Mouse (Mus musculus) intestine, postnatal 0 days (tissue): ENCODE results near the gene Nfx1. TPM values are rescaled to one million over a fixed set of nuclear protein-coding genes. Genes with fewer than 3 reads are reported as not detected.

Experiments
- ATAC-seq: fragments of 200-750 bp; cut with Nextera tagmentation; 2 replicates; pipeline ENCODE4 v1.8.0; 2017; ENCODE audit warnings: mild to moderate bottlenecking, moderate TSS enrichment, moderate library complexity
- H3K27ac ChIP-seq: fragments of 300-500 bp; sonication (generic); 2 replicates; pipeline ENCODE4 v1.5.1; 2014; ENCODE audit warnings: mild to moderate bottlenecking, low read depth, low read length, moderate library complexity
- H3K27me3 ChIP-seq: fragments of 300-500 bp; sonication (generic); replicated peaks from 2 replicates; pipeline ENCODE4 v1.6.1; 2014; ENCODE audit warnings: low read length, mixed read lengths; ENCODE audit not compliant: control insufficient read depth, insufficient read depth
- H3K36me3 ChIP-seq: fragments of 300-500 bp; sonication (generic); 2 replicates; pipeline ENCODE4 v1.6.1; 2014; ENCODE audit warnings: mild to moderate bottlenecking, moderate library complexity; ENCODE audit not compliant: control insufficient read depth, insufficient read depth
- H3K4me1 ChIP-seq: fragments of 300-500 bp; sonication (generic); replicated peaks from 2 replicates; pipeline ENCODE4 v1.6.1; 2014; ENCODE audit warnings: antibody characterized with exemption, low read length, mixed read lengths; ENCODE audit not compliant: control insufficient read depth, insufficient read depth
- H3K4me2 ChIP-seq: fragments of 300-500 bp; sonication (generic); replicated peaks from 2 replicates; pipeline ENCODE4 v1.6.1; 2014; ENCODE audit warnings: low read depth, mild to moderate bottlenecking, moderate library complexity
- H3K4me3 ChIP-seq: fragments of 300-500 bp; sonication (generic); 2 replicates; pipeline ENCODE4 v1.5.1; 2014; ENCODE audit warnings: low read depth, low read length
- H3K9ac ChIP-seq: fragments of 300-500 bp; sonication (generic); 2 replicates; pipeline ENCODE4 v1.6.1; 2014; ENCODE audit warnings: mild to moderate bottlenecking, low read depth, low read length
- H3K9me3 ChIP-seq: fragments of 300-500 bp; sonication (generic); 2 replicates; pipeline ENCODE4 v1.6.1; 2016; ENCODE audit warnings: mixed run types; ENCODE audit not compliant: control insufficient read depth
- CTCF ChIP-seq: sonication (generic); IDR thresholded peaks from 2 replicates; pipeline ENCODE4 v1.5.1; 2016; ENCODE audit warnings: low read depth, mild to moderate bottlenecking, control low read depth, antibody characterized with exemption, moderate library complexity
- WGBS: fragments of 180-500 bp; shearing (Covaris S2); extraction: QIAGEN DNeasy Blood & Tissue Kit; methylation state at CpG from one replicate; pipeline ENCODE4 v1.1.7; 2014; 5-methylcytosine and 5-hydroxymethylcytosine counted together
- microRNA-seq: library from miRNA; unstranded; fragments of <30 nt; microRNA quantifications from one replicate; pipeline ENCODE4, GENCODE M21; 2016
- polyA plus RNA-seq: library from polyadenylated mRNA; unstranded; fragments of >200 nt; fragmentation: Nextera tagmentation; extraction: Ambion mirVana; gene quantifications from 2 replicates; pipeline ENCODE4 v1.2.1, GENCODE M21; 2015

Gene Nfx1
- polyA plus RNA-seq, 1 experiment from 2014 or later = 25.9 TPM

DNA sequence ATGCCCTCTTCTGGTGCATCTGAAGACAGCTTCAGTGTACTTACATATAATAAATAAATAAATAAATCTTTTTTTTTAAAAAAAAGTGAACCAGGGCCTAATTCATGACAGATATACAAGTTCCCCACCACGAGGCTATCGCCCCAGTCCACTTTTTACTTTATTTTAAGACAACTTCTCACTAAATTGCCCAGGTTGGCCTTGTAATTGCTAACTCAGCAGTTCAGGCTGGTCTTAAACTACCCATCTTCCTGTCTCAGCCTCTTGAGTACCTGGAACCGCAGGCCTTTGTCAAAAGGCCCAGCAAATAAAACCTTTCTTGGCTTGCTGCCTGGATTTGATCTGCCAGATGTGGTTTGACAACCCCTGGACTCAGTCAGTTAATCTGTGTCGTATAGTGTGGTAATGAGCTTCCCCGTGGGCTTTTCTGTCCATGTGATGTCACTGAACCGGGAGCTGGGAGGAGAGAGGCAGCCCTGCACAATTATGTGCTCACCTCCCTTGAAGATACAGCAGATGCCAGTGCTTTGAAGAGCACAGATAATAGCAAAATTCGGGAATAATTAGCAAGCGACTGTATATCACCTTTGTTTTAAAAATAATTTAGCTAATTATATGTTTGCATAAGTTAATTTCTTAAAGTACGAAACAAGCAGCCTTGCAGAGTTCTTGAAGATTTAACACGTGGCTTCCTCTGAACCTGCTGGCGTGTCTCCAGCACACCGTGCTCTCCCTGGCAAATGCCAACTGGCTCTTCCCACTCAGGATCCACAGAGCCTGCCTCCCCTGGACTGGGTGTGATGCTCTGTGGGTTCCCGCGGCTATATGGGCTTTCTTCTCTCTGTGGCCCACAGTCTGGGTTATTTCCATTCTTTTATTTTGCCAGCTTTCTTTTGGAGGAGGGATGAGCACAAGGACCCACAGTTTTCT lies 101.1 kb downstream of the Nfx1 start:
- H3K9ac ChIP-seq = no peak overlapping the region
- no peak for ATAC-seq
- WGBS = 71% methylated on average over 14 of the region's 14 CpGs
- no peaks in the 10 kb centered on the region for H3K27me3 ChIP-seq
- TF ChIP-seq CTCF = no peak
- H3K36me3 ChIP-seq = no peaks in the 10 kb centered on the region
- H3K4me2 ChIP-seq = no peak overlapping the region
- H3K27ac ChIP-seq = no peak overlapping the region
- H3K4me1 ChIP-seq = no peaks in the 10 kb centered on the region
- no peaks in the 10 kb centered on the region for H3K9me3 ChIP-seq
- no peak overlapping the region for H3K4me3 ChIP-seq

GRCm38 (mm10) chr4:41073008-41073817 lies 102.5 kb downstream of the Nfx1 start:
- TF ChIP-seq CTCF = no peak
- Histone ChIP-seq H3K4me3 (no peak overlapping the region), H3K9ac (no peak overlapping the region), H3K9me3 (no peaks in the 10 kb centered on the region), H3K4me1 (no peaks in the 10 kb centered on the region), H3K27ac (no peak overlapping the region), H3K4me2 (no peak overlapping the region), H3K27me3 (no peaks in the 10 kb centered on the region), H3K36me3 (no peaks in the 10 kb centered on the region)
- 71% methylated on average over 12 of the region's 12 CpGs for WGBS
- ATAC-seq = no peak

- Histone ChIP-seq H3K36me3 (no peaks in the 10 kb centered on the region), H3K27me3 (no peaks in the 10 kb centered on the region), H3K4me3 (no peak overlapping the region), H3K9me3 (no peaks in the 10 kb centered on the region), H3K27ac (no peak overlapping the region), H3K4me1 (no peaks in the 10 kb centered on the region), H3K4me2 (no peak overlapping the region), H3K9ac (no peak overlapping the region)
- WGBS = 69% methylated on average over 6 of the region's 6 CpGs
- no peak for ATAC-seq
- no peak for TF ChIP-seq CTCF
Measured at GRCm38 (mm10) chr4:41074461-41074860, 103.8 kb downstream of the Nfx1 start.

Small RNA genes within 50 kb of the gene (microRNA-seq; reads per million reads assigned to microRNA genes)
- 3.0 reads per million, percentile 4 among the genes with 10 or more reads in this experiment for gene Mir3094

Other genes starting within 250 kb of the Nfx1 start
- 320 and 345 TPM in 2 replicates for gene Dnaja1, start 248.8 kb upstream of the Nfx1 start, polyA plus RNA-seq
- 68.8 and 72.1 TPM in 2 replicates for gene Smu1, start 213.0 kb upstream of the Nfx1 start, polyA plus RNA-seq
- 15.3 and 15.5 TPM in 2 replicates for gene B4galt1, start 116.9 kb upstream of the Nfx1 start, polyA plus RNA-seq
- gene Spink4, start 50.9 kb upstream of the Nfx1 start, polyA plus RNA-seq = 419 and 610 TPM in 2 replicates
- gene Bag1, start 22.6 kb upstream of the Nfx1 start, polyA plus RNA-seq = 120 and 138 TPM in 2 replicates
- 133 and 136 TPM in 2 replicates for gene Chmp5, start 22.5 kb upstream of the Nfx1 start, polyA plus RNA-seq
- gene Aqp7, start 77.2 kb downstream of the Nfx1 start, polyA plus RNA-seq = 9.9 and 14.1 TPM in 2 replicates
- gene Aqp3, start 127.3 kb downstream of the Nfx1 start, polyA plus RNA-seq = 4.1 and 7.4 TPM in 2 replicates
- gene Nol6, start 153.5 kb downstream of the Nfx1 start, polyA plus RNA-seq = 7.7 and 8.4 TPM in 2 replicates
- 64.5 and 67.9 TPM in 2 replicates for gene Ube2r2, start 164.8 kb downstream of the Nfx1 start, polyA plus RNA-seq